Mouse (Mus musculus) left cerebral cortex, adult 18-20 months (tissue): Measurements from ENCODE around the gene Slc1a2. TPM values are rescaled to one million over a fixed set of nuclear protein-coding genes. Genes with fewer than 3 reads are reported as not detected.

Source experiments
- DNase-seq, 2 experiments: peaks; one replicate each; pipeline ENCODE4 v3.0.0; 2021 to 2022; ENCODE audit warnings: low spot score in 2 of 2, mixed read lengths in 1 of 2
- total RNA-seq, 2 experiments: library from RNA; stranded (reverse); gene quantifications; 2 replicates each; pipeline ENCODE4 v1.2.3; 2021

Slc1a2 gene
- total RNA-seq, 2 experiments from 2014 or later: 1,523 to 1,534 TPM

- no peak for DNase-seq
Observed at GRCm38 (mm10) chr2:102712049-102712448, 53.6 kb downstream of the Slc1a2 start.

- DNase-seq: no peak
Observed at GRCm38 (mm10) chr2:102712678-102713628, 54.5 kb downstream of the Slc1a2 start.

- DNase-seq: no peak
Observed at GRCm38 (mm10) chr2:102714320-102714719, 55.9 kb downstream of the Slc1a2 start.

GRCm38 (mm10) chr2:102715754-102716153 is 57.3 kb downstream of the Slc1a2 start:
- DNase-seq: no peak

GRCm38 (mm10) chr2:102721859-102722258 is 63.4 kb downstream of the Slc1a2 start:
- DNase-seq: no peak

- peak in 1 of 2 experiments; percentile 21 for DNase-seq
Observed at GRCm38 (mm10) chr2:102725054-102725453, 66.6 kb downstream of the Slc1a2 start.

- DNase-seq: no peak
Observed at GRCm38 (mm10) chr2:102730386-102730785, 71.9 kb downstream of the Slc1a2 start.

- no peak for DNase-seq
Observed at GRCm38 (mm10) chr2:102730788-102731187, 72.3 kb downstream of the Slc1a2 start.

GRCm38 (mm10) chr2:102733128-102733527 is 74.7 kb downstream of the Slc1a2 start:
- no peak for DNase-seq

- DNase-seq: no peak
Observed at GRCm38 (mm10) chr2:102734055-102734454, 75.6 kb downstream of the Slc1a2 start.

- no peak for DNase-seq
Observed at GRCm38 (mm10) chr2:102735031-102735430, 76.6 kb downstream of the Slc1a2 start.

- no peak for DNase-seq
Observed at GRCm38 (mm10) chr2:102735811-102736210, 77.4 kb downstream of the Slc1a2 start.

GRCm38 (mm10) chr2:102736490-102736889 is 78.0 kb downstream of the Slc1a2 start:
- DNase-seq: no peak

- no peak for DNase-seq
Observed at GRCm38 (mm10) chr2:102738852-102739251, 80.4 kb downstream of the Slc1a2 start.

- DNase-seq: peak; percentile 42 to 44
Observed at GRCm38 (mm10) chr2:102742685-102743084, 84.2 kb downstream of the Slc1a2 start.

GRCm38 (mm10) chr2:102743918-102744696 is 85.6 kb downstream of the Slc1a2 start:
- peak; percentile 56 to 74 for DNase-seq

GRCm38 (mm10) chr2:102745259-102745906 is 86.9 kb downstream of the Slc1a2 start:
- no peak for DNase-seq

- DNase-seq: no peak
Observed at GRCm38 (mm10) chr2:102747758-102748157, 89.3 kb downstream of the Slc1a2 start.

- DNase-seq: no peak
Observed at GRCm38 (mm10) chr2:102749926-102750325, 91.5 kb downstream of the Slc1a2 start.

- no peak for DNase-seq
Observed at GRCm38 (mm10) chr2:102751846-102752245, 93.4 kb downstream of the Slc1a2 start.

GRCm38 (mm10) chr2:102757241-102757860 is 98.9 kb downstream of the Slc1a2 start:
- no peak for DNase-seq
